Mouse (Mus musculus) bone marrow, adult 2 months (tissue): ENCODE results near the gene Cacul1. TPM values are rescaled to one million over a fixed set of nuclear protein-coding genes. Genes with fewer than 3 reads are reported as not detected.

Experiments
- H3K27ac ChIP-seq: fragments of 200-500 bp; 2 replicates; pipeline ENCODE4 v1.5.1; 2012; ENCODE audit warnings: low read depth, mild to moderate bottlenecking, control low read depth, inconsistent platforms, low read length; ENCODE audit not compliant: control insufficient read depth, poor library complexity, insufficient read depth
- H3K4me1 ChIP-seq: fragments of 200-500 bp; 2 replicates; pipeline ENCODE4 v1.6.1; 2011; ENCODE audit warnings: low read length; ENCODE audit not compliant: control insufficient read depth, insufficient read depth
- H3K4me3 ChIP-seq: fragments of 200-500 bp; replicated peaks from 2 replicates; pipeline ENCODE3; 2011; ENCODE audit warnings: mild to moderate bottlenecking, low read depth, low read length, control low read depth; ENCODE audit not compliant: control insufficient read depth
- CTCF ChIP-seq: fragments of 200-500 bp; IDR thresholded peaks from 2 replicates; pipeline ENCODE4 v1.5.1; 2011; ENCODE audit warnings: low read length, control low read depth; ENCODE audit not compliant: control insufficient read depth, insufficient read depth
- POLR2A ChIP-seq: fragments of 200-500 bp; IDR thresholded peaks from 2 replicates; pipeline ENCODE4 v1.6.1; 2011; ENCODE audit warnings: low read depth, mild to moderate bottlenecking, control low read depth, low read length, borderline replicate concordance; ENCODE audit not compliant: control insufficient read depth
- WGBS: fragments of 180-500 bp; shearing (Covaris S2); methylation state at CpG from one replicate; pipeline ENCODE4 v1.1.7; 2018; 5-methylcytosine and 5-hydroxymethylcytosine counted together
- polyA plus RNA-seq: library from polyadenylated mRNA; stranded (reverse); fragments of >200 nt; gene quantifications from 2 replicates; pipeline ENCODE4 v1.2.4, GENCODE M21; 2011; ENCODE audit warnings: low replicate concordance; ENCODE audit not compliant: missing spikeins, insufficient read depth, insufficient read length

Cacul1 gene
- polyA plus RNA-seq, 1 experiment, result 11.4 TPM

GRCm38 (mm10) chr19:60478859-60479258 is 102.0 kb downstream of the Cacul1 start:
- no peak for TF ChIP-seq POLR2A
- TF ChIP-seq CTCF, result no peak
- 25% methylated on average over 1 of the region's 1 CpGs for WGBS
- H3K4me3 ChIP-seq, result no peak overlapping the region
- no peaks in the 10 kb centered on the region for H3K4me1 ChIP-seq
- no peak overlapping the region for H3K27ac ChIP-seq

- Histone ChIP-seq H3K4me3 (no peak overlapping the region), H3K27ac (no peak overlapping the region), H3K4me1 (no peaks in the 10 kb centered on the region)
- TF ChIP-seq CTCF (no peak), POLR2A (no peak)
- 17% methylated on average over 2 of the region's 2 CpGs for WGBS
Observed at GRCm38 (mm10) chr19:60477788-60478187, 103.0 kb downstream of the Cacul1 start.

Other genes with a start within 250 kb of the Cacul1 start
- gene Prlhr, start 112.7 kb downstream of the Cacul1 start, polyA plus RNA-seq, result not detected in 2 replicates
- 1.4 and 3.3 TPM in 2 replicates for gene Nanos1, start 175.0 kb upstream of the Cacul1 start, polyA plus RNA-seq
- gene Eif3a, start 209.6 kb upstream of the Cacul1 start, polyA plus RNA-seq, result 70.8 and 99.7 TPM in 2 replicates
- 9.0 and 14.6 TPM in 2 replicates for gene Fam45a, start 230.6 kb upstream of the Cacul1 start, polyA plus RNA-seq